Mouse (Mus musculus) CD4-positive, CD25-positive, alpha-beta regulatory T cell, adult 2 months (primary cell): Measurements from ENCODE around the gene Tfdp1.
"Not testable (repeated sequence)": the region's sequence is repeated elsewhere in the genome, so short reads cannot be mapped to it uniquely, and the experiment has no call there.

Source experiments
- DNase-seq: peaks from one replicate; pipeline ENCODE4 v3.0.0-alpha.2; 2012; ENCODE audit warnings: low read depth, low spot score

Gene Tfdp1

DNA sequence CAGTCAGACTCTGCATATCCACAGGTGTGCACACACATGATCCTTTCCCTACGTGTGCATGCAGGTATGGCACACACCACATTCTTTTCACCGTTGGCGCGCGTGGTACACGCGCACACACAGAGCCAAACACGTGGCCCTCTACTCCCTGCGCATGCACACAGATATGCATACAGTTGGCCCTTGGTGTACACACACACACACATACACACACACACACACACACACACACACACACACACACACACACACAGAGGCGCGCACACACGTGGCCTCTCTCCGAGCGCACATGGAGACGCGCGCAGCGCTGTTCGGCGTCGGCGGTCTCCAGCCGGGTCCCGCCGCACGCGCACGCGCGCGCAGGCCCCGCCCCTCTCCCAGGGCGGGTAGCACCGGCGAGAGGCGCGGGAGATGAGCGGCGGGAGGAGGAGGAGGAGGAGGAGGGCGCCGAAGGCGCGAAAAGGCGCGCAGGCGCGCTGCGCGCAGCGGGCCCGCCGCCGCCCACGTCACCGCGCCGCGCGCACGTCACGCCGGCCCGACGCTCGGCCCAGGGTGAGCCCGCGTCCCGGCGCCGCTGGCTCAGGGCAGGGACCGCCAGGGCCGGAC, at the start of gene Tfdp1:
Gene Tfdp1, plus strand, starts transcription at position 497 of the 606 bp plus-strand sequence.
- DNase-seq: peak; percentile 89

DNA sequence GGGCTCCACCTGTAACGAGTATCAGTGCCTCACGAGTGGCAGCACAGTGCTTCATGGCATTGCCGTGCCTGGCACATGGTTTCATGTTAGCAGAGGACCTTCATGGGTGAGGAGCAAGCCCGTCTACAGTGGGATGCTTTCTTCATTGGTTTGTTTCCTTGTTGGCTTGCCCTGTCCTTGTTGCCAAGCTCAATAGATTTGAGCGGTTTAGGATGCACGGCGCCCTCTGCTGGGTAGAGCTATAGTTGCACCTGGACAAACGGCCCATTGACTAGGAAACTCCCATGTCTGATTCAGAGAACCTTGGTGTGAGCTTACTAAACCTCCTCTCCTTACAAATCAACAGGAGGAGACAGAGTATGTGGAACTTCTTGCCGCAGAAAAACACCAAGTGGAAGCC, 46.2 kb upstream of the Tfdp1 start:
- peak; percentile 89 for DNase-seq

DNA sequence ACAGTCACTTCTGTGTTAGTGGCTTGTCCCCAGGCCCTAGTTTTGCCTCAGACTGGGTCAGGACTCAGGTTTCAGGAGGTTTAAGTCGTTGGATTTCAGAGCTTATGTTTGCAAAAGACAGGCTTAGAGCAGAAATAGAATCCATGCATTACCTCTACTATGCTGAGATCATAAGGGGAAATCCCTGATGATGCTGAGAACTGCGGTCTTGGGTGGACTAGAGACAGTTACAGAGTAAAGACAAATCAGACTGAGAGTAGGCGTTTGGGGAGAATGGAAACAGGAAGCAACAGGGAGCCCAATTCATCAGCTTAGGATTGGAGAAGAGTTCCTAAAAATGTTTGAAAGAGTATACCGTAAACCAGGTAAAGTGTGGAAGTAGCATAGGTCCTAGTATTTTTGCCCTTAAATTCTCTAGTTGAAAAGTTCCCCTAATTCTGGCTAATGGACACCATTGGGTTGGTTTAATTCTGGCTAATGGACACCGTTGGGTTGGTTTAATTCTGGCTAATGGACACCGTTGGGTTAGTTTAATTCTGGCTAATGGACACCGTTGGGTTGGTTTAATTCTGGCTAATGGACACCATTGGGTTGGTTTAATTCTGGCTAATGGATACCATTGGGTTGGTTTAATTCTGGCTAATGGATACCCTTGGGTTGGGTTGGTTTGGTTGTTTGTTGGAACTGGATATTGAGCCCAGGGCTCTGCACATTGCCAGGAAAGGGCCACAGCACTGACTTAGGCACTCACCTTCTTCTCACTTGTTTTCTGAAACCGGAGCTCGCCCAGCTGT, 44.7 kb upstream of the Tfdp1 start:
- peak; percentile 53 for DNase-seq

DNA sequence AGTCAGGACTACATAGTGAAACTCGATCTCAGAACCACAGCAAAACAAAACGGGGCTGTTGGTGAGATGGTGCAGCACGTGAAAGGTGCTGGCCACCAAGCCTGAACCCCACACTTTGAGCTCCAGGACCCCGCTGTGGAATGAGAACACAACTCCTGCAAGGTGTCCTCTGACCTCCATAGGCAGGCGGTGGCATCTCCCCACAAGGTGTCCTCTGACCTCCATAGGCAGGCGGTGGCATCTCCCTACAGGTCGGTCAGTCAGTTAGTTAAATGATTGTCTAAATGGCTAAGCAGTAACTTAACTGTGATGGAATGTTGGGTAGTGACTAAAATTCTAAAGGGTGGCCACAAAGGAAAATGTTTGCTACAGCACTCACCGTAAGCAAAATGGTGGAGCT, 39.0 kb upstream of the Tfdp1 start:
- DNase-seq: no peak

DNA sequence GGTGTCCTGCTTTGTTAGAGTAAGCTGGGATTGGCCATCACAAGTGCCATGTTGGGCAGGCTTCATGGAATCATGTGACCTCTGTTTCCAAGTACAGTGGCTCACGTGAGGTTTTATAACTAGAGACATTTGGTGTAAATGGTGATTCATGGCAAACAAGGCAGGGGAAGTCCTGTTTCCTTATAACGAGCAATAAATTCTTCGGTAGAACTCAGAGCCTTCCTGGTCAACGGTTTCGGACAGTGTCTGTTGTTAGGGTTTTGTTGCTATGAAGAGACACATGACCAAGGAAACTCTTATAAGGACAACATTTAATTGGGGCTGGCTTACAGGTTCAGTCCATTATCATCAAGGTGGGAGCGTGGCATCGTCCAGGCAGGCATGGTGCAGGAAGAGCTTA, 37.5 kb upstream of the Tfdp1 start:
- no peak for DNase-seq

DNA sequence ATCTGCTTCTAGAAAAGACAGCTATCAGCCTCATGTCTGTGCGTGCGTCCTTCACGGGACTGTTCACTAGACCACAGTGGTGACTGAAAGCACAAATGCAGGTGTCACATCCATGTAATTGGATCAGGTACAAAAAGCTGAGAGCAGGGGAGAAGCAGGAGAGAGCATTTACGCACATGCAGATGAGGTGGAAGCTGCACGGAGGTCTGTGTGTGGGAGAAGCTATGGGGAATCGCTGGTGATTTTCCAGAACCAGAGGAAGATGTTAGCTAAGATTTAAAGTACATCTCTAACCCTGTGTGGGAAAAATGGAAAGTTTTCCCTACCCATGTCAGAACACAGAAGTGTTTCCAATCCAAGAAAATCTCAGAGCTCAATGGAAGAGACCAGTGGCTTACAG, 33.1 kb upstream of the Tfdp1 start:
- DNase-seq: no peak

DNA sequence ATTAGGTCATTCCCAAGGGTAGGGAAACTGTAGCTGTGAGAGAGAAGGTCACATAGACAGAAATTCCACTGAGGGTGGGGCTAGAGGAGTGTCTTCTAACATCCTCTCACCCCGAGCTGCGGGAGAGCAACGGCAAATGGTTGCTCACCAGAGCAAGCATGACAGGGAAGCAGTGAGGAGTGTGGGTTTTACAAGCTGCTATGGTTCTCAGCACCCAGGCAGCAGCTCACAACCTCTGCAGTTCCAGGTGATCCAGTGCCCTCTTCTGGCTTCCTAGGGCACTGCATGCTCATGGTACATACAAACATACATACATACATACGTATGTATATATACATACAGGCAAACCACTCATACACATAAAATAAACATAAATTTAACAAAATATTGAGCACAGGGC, 32.7 kb upstream of the Tfdp1 start:
- DNase-seq: no peak

DNA sequence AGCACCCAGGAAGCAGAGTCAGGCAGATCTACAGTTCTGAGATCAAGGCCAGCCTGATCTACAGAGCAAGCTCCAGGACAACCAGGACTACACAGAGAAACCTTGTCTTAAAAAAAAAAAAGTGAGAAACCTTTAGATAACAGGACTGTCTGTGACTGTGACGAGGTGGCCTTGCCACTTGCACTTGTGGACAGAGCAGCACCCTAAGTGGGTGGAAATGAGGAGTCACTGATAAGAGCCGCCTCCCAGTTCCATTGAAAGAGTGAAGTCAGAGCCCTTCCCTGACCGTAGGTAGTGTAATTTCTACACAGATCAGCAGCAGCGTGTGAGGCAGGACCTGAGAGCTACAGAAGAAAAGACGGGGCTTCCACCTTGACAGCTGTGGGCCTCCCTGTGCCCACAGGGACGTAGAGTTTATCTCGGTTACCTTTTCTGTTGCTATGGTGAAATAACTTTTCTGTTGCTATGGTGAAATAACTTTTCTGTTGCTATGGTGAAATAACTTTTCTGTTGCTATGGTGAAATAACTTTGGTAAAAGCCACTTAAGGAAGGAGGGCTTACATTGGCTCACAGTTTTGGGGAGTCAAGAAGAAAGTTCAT, 32.1 kb upstream of the Tfdp1 start:
- DNase-seq: no peak

DNA sequence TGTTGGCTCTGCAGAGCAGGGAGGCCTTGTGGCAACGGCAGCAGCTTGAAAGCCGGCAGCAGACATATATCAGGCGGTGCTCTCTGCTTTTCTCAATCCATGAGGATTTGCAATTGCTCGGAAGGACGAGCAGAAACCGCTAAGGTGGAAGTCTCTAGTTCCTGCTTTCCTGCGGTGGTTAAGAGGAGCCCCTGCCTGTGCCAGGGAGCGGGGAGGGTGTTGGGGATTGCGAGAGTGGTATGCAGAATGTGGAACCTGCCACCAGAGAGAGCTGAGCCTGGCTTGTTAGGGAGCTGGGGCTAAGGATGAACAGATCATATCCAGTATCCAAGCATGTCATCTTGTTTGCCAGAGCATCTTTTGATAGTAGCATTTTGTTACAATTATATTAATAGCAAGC, 31.6 kb upstream of the Tfdp1 start:
- DNase-seq: no peak

DNA sequence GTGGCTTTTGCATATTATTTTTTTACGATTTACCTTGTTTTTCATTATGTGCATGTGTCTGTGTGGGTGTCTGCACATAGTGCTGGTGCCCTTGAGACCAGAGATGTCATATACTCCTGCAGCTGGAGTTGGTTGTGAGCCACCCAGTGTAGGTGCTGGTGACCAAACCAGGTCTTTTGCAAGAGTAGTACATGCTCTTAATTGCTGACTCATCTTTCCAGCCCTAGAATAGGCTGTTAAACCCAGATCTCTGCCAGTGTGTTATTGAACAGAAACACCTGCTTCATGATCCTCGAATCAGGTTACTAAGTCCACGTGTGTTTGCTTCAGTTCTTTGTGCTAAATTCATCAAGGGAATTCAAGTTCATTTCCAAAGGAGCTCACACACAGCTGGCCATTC, 23.6 kb upstream of the Tfdp1 start:
- DNase-seq: no peak

DNA sequence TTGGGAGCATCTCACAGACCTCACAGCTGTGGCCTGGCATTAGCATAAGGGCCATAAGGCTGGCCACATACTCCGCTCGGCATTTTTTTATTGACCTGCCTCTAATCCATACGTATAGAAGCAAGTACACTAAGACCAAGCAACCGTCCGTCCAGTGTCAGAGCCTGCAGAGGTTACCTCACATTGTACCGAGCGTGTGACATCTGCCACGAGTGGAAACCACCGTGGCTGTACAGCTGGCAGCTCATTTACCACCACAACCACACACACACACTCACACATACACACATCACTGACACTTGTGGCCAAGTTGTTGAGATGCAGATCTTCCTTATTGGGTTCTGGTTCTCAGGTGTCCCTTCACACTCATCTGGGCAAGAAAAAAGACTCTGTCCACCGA, 21.9 kb upstream of the Tfdp1 start:
- no peak for DNase-seq

DNA sequence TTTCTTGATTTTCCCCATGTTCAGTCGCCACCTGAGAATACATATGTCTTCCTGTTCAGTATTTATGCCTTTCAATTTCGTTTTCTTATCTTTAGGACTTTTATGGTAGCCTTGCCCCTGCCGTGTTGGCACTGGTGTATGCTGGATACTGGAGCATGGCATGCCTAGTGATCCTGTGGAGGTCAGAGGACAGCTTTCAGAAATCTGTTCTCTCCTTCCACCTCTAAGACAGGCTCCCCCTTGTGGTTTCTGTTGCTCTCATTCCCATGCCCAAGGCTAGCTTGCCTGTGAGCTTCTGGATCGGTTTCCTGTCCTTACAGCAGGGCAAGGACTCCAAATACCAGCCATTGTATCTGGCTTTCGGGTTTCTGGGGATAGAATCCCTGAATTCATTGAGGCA, 12.0 kb upstream of the Tfdp1 start:
- peak; percentile 38 for DNase-seq

DNA sequence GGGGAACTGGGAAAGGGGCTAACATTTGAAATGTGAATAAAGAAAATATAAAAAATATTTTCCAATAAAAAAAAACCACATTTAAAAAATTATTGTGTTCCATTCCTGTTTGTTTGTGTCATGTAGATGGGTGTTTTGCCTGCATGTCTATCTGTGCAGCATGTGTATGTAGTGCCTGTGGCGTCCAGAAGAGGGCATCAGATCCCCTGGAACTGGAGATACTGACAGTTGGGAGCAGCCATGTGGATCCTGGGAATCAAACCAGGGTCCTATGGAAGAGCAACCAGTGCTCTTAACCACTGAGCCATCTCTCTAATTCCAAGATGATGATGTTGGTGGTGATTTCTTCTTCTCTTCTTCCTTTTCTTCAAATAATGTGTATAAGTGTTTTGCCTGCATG, 3.9 kb upstream of the Tfdp1 start:
- no peak for DNase-seq

DNA sequence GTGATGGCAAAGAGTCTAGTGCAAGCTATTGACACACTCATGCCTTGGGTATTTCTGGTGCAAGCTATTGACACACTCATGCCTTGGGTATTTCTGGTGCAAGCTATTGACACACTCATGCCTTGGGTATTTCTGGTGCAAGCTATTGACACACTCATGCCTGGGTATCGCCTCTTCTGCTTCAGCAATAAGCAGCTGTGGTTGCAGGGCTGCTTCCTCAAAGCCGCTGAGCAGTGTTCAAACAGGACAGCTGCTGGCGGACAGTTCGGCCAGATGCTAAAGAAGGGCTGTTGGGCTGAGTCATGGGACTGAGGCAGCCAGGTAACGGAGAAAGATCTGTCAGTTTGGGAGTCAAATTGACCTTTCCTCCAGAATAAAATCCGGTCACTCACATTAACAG, 1.3 kb upstream of the Tfdp1 start:
- DNase-seq: not testable (repeated sequence)

DNA sequence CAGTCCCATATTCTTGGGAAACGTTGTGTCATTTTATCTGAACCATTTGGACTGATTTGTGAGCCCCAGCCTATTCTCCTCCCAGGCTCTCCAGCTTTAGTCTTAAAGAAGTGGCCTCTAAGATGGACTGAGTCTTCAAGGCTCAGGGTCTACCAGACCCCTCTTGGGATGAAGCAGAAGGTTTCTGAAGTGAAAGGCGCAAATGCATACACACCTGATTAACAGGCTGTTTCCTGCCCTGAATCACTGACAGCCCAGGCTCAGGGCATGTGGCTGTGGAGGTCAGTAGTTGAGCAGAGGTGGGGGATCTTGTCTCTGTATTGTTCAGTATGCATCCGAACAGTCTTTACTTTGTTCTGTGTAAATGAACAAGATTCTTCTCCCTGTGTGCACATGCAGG, 873 bp upstream of the Tfdp1 start:
- DNase-seq: no peak

DNA sequence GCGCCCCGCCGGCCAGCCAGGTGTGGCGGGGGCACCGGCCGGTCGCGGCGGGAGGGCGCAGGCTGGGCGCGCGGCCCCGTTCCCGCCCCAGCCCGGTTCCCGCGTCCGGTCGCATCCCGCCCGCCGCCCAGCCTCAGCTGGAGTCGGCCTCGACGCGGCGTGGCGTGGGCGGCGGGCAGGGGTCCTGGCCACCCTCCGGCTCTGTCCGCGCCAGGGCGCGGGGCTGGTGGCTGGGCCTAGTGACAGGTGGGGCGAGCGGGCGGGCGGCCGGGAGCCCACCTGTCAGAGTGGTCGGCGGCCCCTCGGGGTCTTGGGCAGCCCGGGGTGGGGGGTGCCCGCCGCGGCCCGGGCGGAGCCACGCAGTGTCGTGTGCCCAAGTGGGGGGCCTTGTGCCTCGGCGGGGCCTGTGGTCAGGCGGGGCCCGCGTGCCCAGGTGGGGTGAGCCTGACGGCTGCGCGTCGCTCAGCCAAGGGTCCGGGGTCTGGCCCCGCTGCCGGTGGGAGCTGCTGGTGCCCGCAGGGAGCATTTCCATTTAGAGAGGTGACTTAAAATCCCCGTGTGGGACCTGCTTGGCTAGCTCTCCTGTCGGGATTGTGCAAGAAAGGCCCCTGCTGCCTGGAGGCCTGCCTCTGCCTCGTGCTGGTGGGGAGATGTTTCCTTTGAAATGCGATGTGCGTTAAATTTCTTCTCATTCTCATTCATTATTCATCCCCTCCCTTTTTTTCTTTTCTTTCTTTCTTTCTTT, 522 bp downstream of the Tfdp1 start:
- peak; percentile 42 for DNase-seq

DNA sequence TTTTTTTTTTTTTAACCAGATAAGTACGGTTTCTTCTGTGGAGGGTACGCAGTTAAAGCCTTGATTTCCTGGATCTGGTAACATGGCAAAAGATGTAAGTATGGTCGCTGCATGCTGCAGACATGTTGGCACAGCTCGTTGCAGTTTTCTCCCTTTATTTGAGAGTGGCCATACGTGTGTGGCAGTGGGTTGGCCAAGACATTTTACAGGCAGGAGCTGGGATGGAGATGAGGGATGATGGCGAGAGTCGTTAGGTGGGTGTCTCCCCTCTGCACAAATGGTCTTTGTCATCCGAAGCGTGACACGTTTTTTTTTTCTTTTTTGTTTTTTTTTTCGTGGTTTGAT, 1.1 kb downstream of the Tfdp1 start:
- no peak for DNase-seq

DNA sequence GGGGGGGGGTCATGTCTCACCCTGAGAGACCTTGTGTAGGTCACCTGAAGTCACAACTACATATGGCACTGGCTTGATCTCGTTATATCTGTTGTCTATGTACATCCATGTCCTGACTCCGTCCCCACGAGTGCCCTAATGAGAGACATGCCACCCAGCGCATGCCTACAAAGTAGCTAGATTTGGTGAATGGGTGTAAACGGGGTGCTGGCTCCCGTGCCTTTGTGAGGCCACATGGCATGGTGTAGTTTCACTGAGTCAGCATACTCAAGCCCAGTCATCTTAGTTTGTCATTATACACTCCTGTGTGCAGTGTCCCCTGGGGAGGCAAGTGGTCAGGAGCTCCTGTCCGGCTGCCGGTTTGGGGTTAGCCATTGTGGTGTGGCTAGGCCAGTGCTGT, 2.1 kb downstream of the Tfdp1 start:
- no peak for DNase-seq

DNA sequence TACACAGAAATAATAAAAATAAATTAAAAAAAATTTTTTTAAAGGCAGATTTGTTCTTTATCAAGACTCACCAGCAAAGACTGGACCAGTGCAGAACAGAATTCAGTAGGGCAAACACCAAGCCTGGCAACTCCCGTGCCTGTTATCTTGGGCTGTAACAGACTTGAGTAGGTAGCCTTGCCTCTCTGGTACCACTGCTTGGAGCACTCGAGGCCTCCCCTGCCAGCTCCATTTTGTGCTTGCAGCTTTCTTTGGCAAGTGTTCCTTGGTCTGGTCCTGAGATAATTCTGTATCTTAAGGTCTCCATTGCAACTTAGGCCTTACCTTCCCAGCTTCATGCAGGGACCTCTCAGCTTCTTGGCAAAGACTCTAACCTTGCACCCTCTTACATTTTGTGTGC, 3.8 kb downstream of the Tfdp1 start:
- no peak for DNase-seq

DNA sequence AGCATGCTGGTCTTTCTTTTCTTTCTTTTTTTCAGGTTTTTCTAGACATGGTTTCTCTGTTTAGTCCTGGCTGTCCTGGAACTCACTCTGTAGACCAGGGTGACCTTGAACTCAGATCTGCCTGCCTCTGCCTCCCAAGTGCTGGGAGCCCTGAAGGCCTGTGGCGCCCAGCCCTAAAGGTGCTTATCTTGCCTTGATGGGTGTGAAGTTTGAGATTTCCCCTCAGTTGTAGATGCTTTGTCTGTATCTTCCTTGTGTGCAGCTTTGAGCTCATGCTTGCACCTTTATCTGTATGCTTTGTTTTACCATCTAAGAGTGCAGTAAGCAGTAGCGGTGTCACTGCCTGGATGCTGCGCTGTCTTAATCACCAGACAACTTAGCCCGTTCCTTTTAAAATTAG, 4.6 kb downstream of the Tfdp1 start:
- no peak for DNase-seq

DNA sequence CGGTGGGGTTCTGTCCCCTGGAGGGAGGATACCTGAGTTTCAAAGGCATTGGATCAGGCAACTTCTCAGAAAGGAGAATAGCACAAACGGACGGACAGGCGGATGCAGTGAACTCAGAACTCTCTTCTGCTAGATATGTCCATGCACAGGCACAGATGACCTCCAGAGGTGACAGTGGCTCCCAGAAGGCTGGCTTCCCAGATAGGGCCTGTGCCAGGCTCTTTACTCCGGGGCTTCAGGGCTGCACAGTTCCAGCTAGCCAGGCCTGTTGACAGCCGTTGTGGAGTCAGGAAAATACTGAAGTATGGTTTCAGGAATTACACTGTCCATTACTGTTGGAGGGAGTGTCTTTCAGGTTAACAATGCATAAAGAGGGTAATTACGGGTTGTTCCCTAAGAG, 11.5 kb downstream of the Tfdp1 start:
- no peak for DNase-seq

DNA sequence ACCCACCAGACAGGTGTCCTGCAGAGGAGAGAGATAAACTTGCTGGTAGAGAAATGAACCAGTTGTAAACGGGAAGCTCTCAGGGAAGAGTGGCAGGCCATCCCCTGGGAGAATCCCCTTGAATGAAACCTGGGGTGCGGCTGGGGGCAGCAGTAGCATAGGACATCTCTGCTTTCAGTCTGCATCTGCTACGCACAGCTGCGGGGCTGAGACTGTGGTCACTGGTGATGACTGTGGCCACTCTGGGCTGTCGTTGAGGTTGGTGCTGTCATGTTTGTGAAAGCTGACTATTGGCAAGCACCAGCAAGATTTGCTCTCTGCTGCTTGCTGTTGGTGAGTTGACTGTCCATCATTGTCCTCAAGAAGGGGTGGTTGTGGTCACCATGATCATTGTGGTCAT, 13.0 kb downstream of the Tfdp1 start:
- no peak for DNase-seq

DNA sequence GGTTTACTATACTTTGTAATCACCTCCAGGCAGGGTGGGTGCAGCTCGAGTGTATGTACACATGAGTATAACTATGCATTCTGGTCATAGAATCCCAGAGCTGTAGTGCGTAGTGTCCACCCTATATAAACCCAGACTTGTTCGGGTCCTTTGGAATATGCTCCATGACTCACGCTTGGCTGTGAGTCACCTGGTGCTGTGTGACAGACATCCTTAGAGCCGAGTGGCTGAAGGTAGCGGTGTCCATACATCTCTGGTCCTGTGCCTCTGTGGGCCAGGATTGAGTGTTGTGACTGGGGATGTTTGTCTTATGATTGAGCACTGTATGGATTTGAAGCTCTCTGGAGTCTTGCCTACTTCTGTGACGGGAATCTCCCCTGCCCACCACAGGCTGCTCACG, 14.1 kb downstream of the Tfdp1 start:
- no peak for DNase-seq
